Mouse (Mus musculus) liver, embryonic 14.5 days (tissue): ENCODE measurements around the gene 0610010K14Rik. TPM values are rescaled to one million over a fixed set of nuclear protein-coding genes. Genes with fewer than 3 reads are reported as not detected.

Experiments
- ATAC-seq: fragments of 200-750 bp; cut with Nextera tagmentation; 2 replicates; pipeline ENCODE4 v1.8.0; 2017; ENCODE audit warnings: moderate number of reproducible peaks, mild to moderate bottlenecking, moderate library complexity; ENCODE audit not compliant: insufficient read depth
- DNase-seq, 3 experiments: peaks; one replicate each; pipeline ENCODE4 v3.0.0-alpha.2; 2012 to 2013; ENCODE audit warnings: low read depth in 3 of 3, low spot score in 3 of 3
- H3K27ac ChIP-seq: fragments of 300-500 bp; sonication (generic); 2 replicates; pipeline ENCODE4 v1.5.1; 2014; ENCODE audit warnings: moderate library complexity, mild to moderate bottlenecking, control low read depth, inconsistent platforms
- H3K27me3 ChIP-seq: fragments of 300-500 bp; sonication (generic); 2 replicates; pipeline ENCODE4 v1.6.1; 2014; ENCODE audit warnings: mild to moderate bottlenecking, low read length, moderate library complexity; ENCODE audit not compliant: control insufficient read depth, insufficient read depth
- H3K36me3 ChIP-seq: fragments of 300-500 bp; sonication (generic); replicated peaks from 2 replicates; pipeline ENCODE4 v1.6.1; 2014; ENCODE audit warnings: low read depth; ENCODE audit not compliant: control insufficient read depth, insufficient read depth
- H3K4me1 ChIP-seq, 2 experiments: fragments of 200-500 bp in 1 of 2; fragments of 300-500 bp in 1 of 2; sonication (generic) in 1 of 2; replicated peaks; 2 replicates each; pipeline ENCODE4 v1.6.1; 2012 to 2014; ENCODE audit warnings: antibody characterized with exemption in 1 of 2, inconsistent platforms in 1 of 2, low read length in 1 of 2; ENCODE audit not compliant: control insufficient read depth in 2 of 2, insufficient read depth in 2 of 2
- H3K4me2 ChIP-seq: fragments of 300-500 bp; sonication (generic); 2 replicates; pipeline ENCODE4 v1.6.1; 2014; ENCODE audit warnings: low read depth, mild to moderate bottlenecking, control low read depth, moderate library complexity
- H3K4me3 ChIP-seq, 2 experiments: fragments of 200-500 bp in 1 of 2; fragments of 300-500 bp in 1 of 2; sonication (generic) in 1 of 2; 2 replicates each; pipeline ENCODE4 v1.5.1; 2012 to 2014; ENCODE audit warnings: low read depth in 2 of 2, low read length in 2 of 2, mild to moderate bottlenecking in 2 of 2, control low read depth in 1 of 2, inconsistent platforms in 1 of 2, moderate library complexity in 1 of 2; ENCODE audit not compliant: insufficient read depth in 1 of 2
- H3K9ac ChIP-seq: fragments of 300-500 bp; sonication (generic); replicated peaks from 2 replicates; pipeline ENCODE4 v1.6.1; 2014; ENCODE audit warnings: mild to moderate bottlenecking, control low read depth, moderate library complexity
- H3K9me3 ChIP-seq: fragments of 300-500 bp; sonication (generic); 2 replicates; pipeline ENCODE4 v1.6.1; 2016; ENCODE audit warnings: low read length, mixed read lengths; ENCODE audit not compliant: control insufficient read depth
- CTCF ChIP-seq: IDR thresholded peaks from 2 replicates; pipeline ENCODE4 v1.5.1; 2016; ENCODE audit warnings: antibody characterized with exemption, low read depth, control low read depth
- EP300 ChIP-seq: IDR thresholded peaks from 2 replicates; pipeline ENCODE4 v1.6.1; 2016; ENCODE audit warnings: antibody characterized with exemption, low read depth
- WGBS: fragments of 180-500 bp; shearing (Covaris S2); extraction: QIAGEN DNeasy Blood & Tissue Kit; methylation state at CpG from one replicate; pipeline ENCODE4 v1.1.7; 2014; ENCODE audit not compliant: insufficient replicate concordance; 5-methylcytosine and 5-hydroxymethylcytosine counted together
- polyA plus RNA-seq, 2 experiments: library from polyadenylated mRNA; depleted of rRNA in 1 of 2; stranded (reverse) in 1 of 2; unstranded in 1 of 2; fragments of >200 nt; fragmentation: Nextera tagmentation in 1 of 2; extraction: Ambion mirVana in 1 of 2; gene quantifications; 2 replicates each; pipeline versions ENCODE4 v1.2.1 to v1.2.3; 2012 to 2014

Gene 0610010K14Rik
- 53.3 and 56.1 TPM in 2 replicates for polyA plus RNA-seq (2012; rRNA removed)
- 78.4 and 79.8 TPM in 2 replicates for polyA plus RNA-seq (2014; fragmentation: Nextera tagmentation; extraction: Ambion mirVana)

DNA sequence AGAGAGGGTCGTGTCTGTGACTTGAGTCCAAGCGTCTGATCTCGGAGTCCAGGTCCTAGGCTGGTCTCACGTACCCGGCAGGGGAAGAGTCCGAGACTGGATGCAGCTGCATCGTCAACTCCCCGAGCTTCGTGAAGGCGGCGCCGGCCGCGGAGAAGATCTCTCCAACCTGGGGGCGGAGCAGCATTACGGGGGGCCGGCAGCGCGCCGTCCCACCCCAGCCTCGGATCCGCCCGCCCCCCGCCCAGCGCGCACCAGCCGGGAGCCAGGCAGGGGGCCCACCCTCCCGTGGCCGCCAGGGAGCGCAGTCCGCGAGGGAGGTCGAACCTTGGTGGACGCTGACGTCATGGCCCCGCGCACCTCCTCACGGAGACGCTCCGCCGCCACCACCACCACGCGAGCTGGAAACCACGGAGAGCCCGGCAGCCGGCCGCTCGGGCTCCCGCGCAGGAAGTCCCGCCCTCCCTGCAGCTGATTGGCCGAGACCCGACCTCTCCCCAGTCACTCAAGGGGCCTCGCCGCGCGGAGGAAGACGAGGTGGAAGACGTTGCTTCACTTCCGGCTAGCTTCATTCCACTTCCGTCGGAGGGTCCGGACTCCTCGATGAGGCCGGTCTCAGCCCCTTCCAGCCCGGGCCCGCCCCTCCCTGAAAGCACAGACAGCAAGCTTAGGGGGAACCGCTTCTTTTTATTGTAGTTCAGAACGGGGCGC lies at the start of gene 0610010K14Rik:
TSS of gene 0610010K14Rik (minus strand) at position 458 of the 711 bp plus-strand sequence.
- no peaks in the 10 kb centered on the region for H3K9me3 ChIP-seq
- WGBS, result under 1% methylated on average over 69 of the region's 70 CpGs
- H3K36me3 ChIP-seq, result peaks cover 5% of the 10 kb centered on the region
- peak within 1 kb of the TSS; percentile 96 for H3K9ac ChIP-seq
- peak within 1 kb of the TSS; percentile 99 for H3K4me2 ChIP-seq
- H3K4me1 ChIP-seq, result peaks cover 15 to 28% of the 10 kb centered on the region in 2 experiments
- peak; percentile 91 for ATAC-seq
- peak within 1 kb of the TSS; percentile 96 for H3K27ac ChIP-seq
- peak within 1 kb of the TSS; percentile 86 to 87 for H3K4me3 ChIP-seq
- no peaks in the 10 kb centered on the region for H3K27me3 ChIP-seq
- DNase-seq, result peak; percentile 93 to 96 (median 93)
- TF ChIP-seq EP300 (no peak), CTCF (peak; percentile 69)

DNA sequence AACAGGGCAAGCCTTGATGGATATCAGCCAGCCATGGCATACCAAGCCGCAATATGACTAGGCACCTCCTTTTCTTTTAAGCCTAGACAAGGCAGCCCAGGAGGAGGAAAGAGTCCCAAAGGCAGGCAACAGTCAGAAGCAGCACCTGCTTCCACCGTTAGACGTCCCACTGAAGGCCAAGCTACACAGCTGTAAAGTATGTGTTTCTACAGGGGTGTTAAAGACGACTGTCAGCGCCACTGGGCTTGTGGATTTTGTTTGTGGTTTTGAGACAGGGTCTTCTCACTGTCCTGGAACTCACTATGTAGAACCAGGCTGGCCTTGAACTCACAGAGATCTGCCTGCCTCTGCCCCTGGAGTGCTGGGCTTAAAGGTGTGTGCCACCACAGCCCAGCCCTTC lies 48.0 kb upstream of the 0610010K14Rik start:
- 0 out of 4 replicates have a peak, but pooled peaks cover 0 to 2% of the 10 kb centered on the region in 2 experiments for H3K4me1 ChIP-seq
- WGBS, result 58% methylated on average over 5 of the region's 5 CpGs
- no peak overlapping the region for H3K4me2 ChIP-seq
- no peak for DNase-seq
- TF ChIP-seq EP300, result no peak
- TF ChIP-seq CTCF, result no peak
- no peaks in the 10 kb centered on the region for H3K36me3 ChIP-seq
- H3K9me3 ChIP-seq, result no peaks in the 10 kb centered on the region
- H3K9ac ChIP-seq, result no peak overlapping the region
- H3K4me3 ChIP-seq, result no peak overlapping the region
- H3K27ac ChIP-seq, result no peak overlapping the region
- ATAC-seq, result no peak
- H3K27me3 ChIP-seq, result no peaks in the 10 kb centered on the region

DNA sequence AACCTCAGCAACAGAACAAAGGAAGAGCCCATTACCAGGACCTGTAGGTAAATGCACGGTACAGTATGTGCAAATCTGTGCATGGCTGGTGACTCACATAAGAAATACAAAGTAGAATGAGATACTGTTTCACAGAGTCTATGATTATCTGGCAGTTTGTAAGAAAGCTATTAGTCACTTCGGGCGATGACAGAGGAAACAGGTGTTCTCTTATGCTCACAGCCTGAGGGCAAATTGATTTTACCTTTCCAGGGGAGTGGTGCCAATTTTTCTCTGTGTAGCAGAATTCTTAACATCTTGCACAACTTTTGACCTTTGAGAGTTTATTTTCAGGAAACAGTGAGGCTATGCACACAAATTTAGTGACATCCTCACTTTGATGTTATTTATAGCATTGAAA lies 47.0 kb upstream of the 0610010K14Rik start:
- Histone ChIP-seq H3K9ac (no peak overlapping the region), H3K4me3 (no peak overlapping the region), H3K9me3 (no peaks in the 10 kb centered on the region), H3K27ac (no peak overlapping the region), H3K27me3 (no peaks in the 10 kb centered on the region), H3K4me1 (peaks cover 0 to 4% of the 10 kb centered on the region in 2 experiments; a peak in 2 of 4 replicates), H3K36me3 (no peaks in the 10 kb centered on the region), H3K4me2 (no peak overlapping the region)
- no peak for TF ChIP-seq EP300
- no peak for TF ChIP-seq CTCF
- 47% methylated on average over 3 of the region's 3 CpGs for WGBS
- no peak for ATAC-seq
- DNase-seq, result no peak

GRCm38 (mm10) chr11:70283666-70284065 lies 46.0 kb upstream of the 0610010K14Rik start:
- Histone ChIP-seq H3K4me2 (no peak overlapping the region), H3K4me3 (no peak overlapping the region), H3K27me3 (no peaks in the 10 kb centered on the region), H3K27ac (no peak overlapping the region), H3K4me1 (peaks cover 0 to 2% of the 10 kb centered on the region in 2 experiments; a peak in 2 of 4 replicates), H3K9ac (no peak overlapping the region), H3K36me3 (no peaks in the 10 kb centered on the region), H3K9me3 (no peaks in the 10 kb centered on the region)
- ATAC-seq (no peak), DNase-seq (no peak)
- WGBS, result 61% methylated on average over 4 of the region's 4 CpGs
- TF ChIP-seq EP300, result no peak
- no peak for TF ChIP-seq CTCF

DNA sequence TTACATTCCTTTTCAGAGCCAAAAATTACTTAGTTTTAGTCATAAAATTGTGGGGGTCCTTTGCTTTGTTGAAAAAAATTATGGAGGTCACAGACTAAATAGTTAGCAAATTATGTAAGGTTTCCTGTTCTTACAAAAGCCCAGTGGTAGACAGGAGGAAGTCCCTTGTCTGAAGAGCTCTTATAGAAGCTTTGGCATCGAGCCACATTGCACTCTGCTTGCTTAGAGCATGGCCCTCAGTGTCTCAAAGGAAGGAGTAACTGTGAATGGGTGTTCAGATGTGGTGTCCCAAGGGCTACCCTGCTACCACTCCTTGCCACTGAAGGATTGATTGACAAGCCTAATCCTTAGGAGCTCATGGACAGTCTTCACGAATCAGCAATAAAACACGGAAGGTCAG lies 42.7 kb upstream of the 0610010K14Rik start:
- Histone ChIP-seq H3K36me3 (no peaks in the 10 kb centered on the region), H3K27me3 (no peaks in the 10 kb centered on the region), H3K4me2 (no peak overlapping the region), H3K4me1 (peaks cover 0 to 2% of the 10 kb centered on the region in 2 experiments; a peak in 2 of 4 replicates), H3K27ac (no peak overlapping the region), H3K9me3 (no peaks in the 10 kb centered on the region), H3K9ac (no peak overlapping the region), H3K4me3 (no peak overlapping the region)
- TF ChIP-seq CTCF (no peak), EP300 (no peak)
- DNase-seq (no peak), ATAC-seq (no peak)
- WGBS, result 32% methylated on average over 3 of the region's 3 CpGs
